Mouse (Mus musculus) cortical plate, adult 2 months (tissue): ENCODE data around the gene Gm12169.

Experiments
- CTCF ChIP-seq: fragments of 200-500 bp; IDR thresholded peaks from 2 replicates; pipeline ENCODE4 v1.5.1; 2011; ENCODE audit warnings: mild to moderate bottlenecking, control low read depth, low read length; ENCODE audit not compliant: insufficient read depth; ENCODE audit errors: extremely low read depth
- POLR2A ChIP-seq: fragments of 200-500 bp; IDR thresholded peaks from 2 replicates; pipeline ENCODE4 v1.6.1; 2011; ENCODE audit warnings: mild to moderate bottlenecking, low read length, control low read depth; ENCODE audit not compliant: insufficient read depth; ENCODE audit errors: extremely low read depth

DNA sequence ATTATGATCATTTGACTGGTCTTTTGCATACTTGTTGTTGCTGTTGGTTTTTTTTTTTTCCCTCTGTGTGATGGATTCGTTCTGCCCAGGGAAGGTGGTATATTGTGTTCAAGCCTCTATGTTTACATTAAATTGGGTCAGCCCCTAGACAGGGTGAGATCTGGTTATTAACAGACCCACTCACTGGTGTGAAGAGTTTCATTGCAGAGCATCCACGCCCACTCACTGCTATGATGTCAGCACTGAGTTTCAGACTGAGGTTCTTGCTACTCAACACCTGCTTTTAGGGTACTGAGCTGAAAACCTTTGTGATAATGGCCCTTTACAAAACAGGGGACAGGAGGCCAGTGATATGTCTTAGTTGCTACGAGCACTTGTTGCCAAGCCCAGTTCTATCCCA lies 16.9 kb upstream of the Gm12169 start:
- TF ChIP-seq CTCF (no peak), POLR2A (no peak)
